Mouse (Mus musculus): ENCODE measurements around the gene Mrgprb8.
"Not testable (repeated sequence)": the region's sequence is repeated elsewhere in the genome, so short reads cannot be mapped to it uniquely, and the experiment has no call there.

The Mrgprb8 gene

GRCm38 (mm10) chr7:48388226-48388625 lies at the start of gene Mrgprb8:
Gene Mrgprb8, plus strand, starts transcription at chr7:48388526.
- DNase-seq (ENCODE audit: low spot score) = no peak

- not testable (repeated sequence) for DNase-seq (ENCODE audit: low spot score)
Observed at GRCm38 (mm10) chr7:48435936-48436335, 47.6 kb downstream of the Mrgprb8 start.

- no peak for DNase-seq (ENCODE audit: low spot score)
Observed at GRCm38 (mm10) chr7:48436581-48436980, 48.3 kb downstream of the Mrgprb8 start.
